Mouse (Mus musculus): ENCODE measurements around the gene Golph3l. TPM values are rescaled to one million over a fixed set of nuclear protein-coding genes. Genes with fewer than 3 reads are reported as not detected.
"Not testable (repeated sequence)": the region's sequence is repeated elsewhere in the genome, so short reads cannot be mapped to it uniquely, and the experiment has no call there.

Gene Golph3l
- polyA plus RNA-seq, 1 experiment from 2014 or later: 30.2 TPM

GRCm38 (mm10) chr3:95587754-95588603 is 755 bp upstream of the Golph3l start:
- H3K27ac ChIP-seq: no peak overlapping the region
- H3K9me3 ChIP-seq: no peaks in the 10 kb centered on the region
- peak overlapping the region; percentile 65 for H3K4me2 ChIP-seq
- peaks cover 13% of the 10 kb centered on the region for H3K36me3 ChIP-seq
- peaks cover 4% of the 10 kb centered on the region; the same call in 1 of the 2 replicates for H3K4me1 ChIP-seq
- 52% methylated on average over 8 of the region's 8 CpGs for WGBS
- no peaks in the 10 kb centered on the region for H3K27me3 ChIP-seq
- H3K4me3 ChIP-seq: peak overlapping the region; percentile 60
- H3K9ac ChIP-seq: no peak overlapping the region
- ATAC-seq (ENCODE audit: insufficient number of reproducible peaks, insufficient read depth, low FRiP score, low TSS enrichment, low read depth): no peak

- Histone ChIP-seq H3K27ac (no peak overlapping the region), H3K4me2 (no peak overlapping the region), H3K9ac (no peak overlapping the region), H3K9me3 (no peaks in the 10 kb centered on the region), H3K4me1 (no peaks in the 10 kb centered on the region), H3K4me3 (no peak overlapping the region), H3K27me3 (no peaks in the 10 kb centered on the region), H3K36me3 (peaks cover 30% of the 10 kb centered on the region)
- ATAC-seq (ENCODE audit: insufficient number of reproducible peaks, insufficient read depth, low FRiP score, low TSS enrichment, low read depth): no peak
Observed at GRCm38 (mm10) chr3:95598734-95599133, 10.0 kb downstream of the Golph3l start.

GRCm38 (mm10) chr3:95601287-95601686 is 12.6 kb downstream of the Golph3l start:
- Histone ChIP-seq H3K27ac (no peak overlapping the region), H3K4me1 (no peaks in the 10 kb centered on the region), H3K36me3 (peaks cover 11% of the 10 kb centered on the region), H3K9me3 (no peaks in the 10 kb centered on the region), H3K9ac (no peak overlapping the region), H3K27me3 (no peaks in the 10 kb centered on the region), H3K4me2 (no peak overlapping the region), H3K4me3 (no peak overlapping the region)
- 85% methylated on average over 3 of the region's 3 CpGs for WGBS
- no peak for ATAC-seq (ENCODE audit: insufficient number of reproducible peaks, insufficient read depth, low FRiP score, low TSS enrichment, low read depth)

- H3K4me3 ChIP-seq: no peak overlapping the region
- H3K36me3 ChIP-seq: peaks cover 31% of the 10 kb centered on the region
- no peak overlapping the region for H3K9ac ChIP-seq
- WGBS: 80% methylated on average over 3 of the region's 3 CpGs
- H3K4me1 ChIP-seq: no peaks in the 10 kb centered on the region
- H3K27me3 ChIP-seq: no peaks in the 10 kb centered on the region
- no peak overlapping the region for H3K4me2 ChIP-seq
- ATAC-seq (ENCODE audit: insufficient number of reproducible peaks, insufficient read depth, low FRiP score, low TSS enrichment, low read depth): no peak
- H3K9me3 ChIP-seq: no peaks in the 10 kb centered on the region
- H3K27ac ChIP-seq: no peak overlapping the region
Observed at GRCm38 (mm10) chr3:95606096-95606495, 17.4 kb downstream of the Golph3l start.

- Histone ChIP-seq H3K27ac (no peak overlapping the region), H3K4me3 (no peak overlapping the region), H3K4me2 (no peak overlapping the region), H3K4me1 (no peaks in the 10 kb centered on the region), H3K27me3 (no peaks in the 10 kb centered on the region), H3K9me3 (no peaks in the 10 kb centered on the region), H3K9ac (no peak overlapping the region), H3K36me3 (peaks cover 38% of the 10 kb centered on the region)
- no peak for ATAC-seq (ENCODE audit: insufficient number of reproducible peaks, insufficient read depth, low FRiP score, low TSS enrichment, low read depth)
- 72% methylated on average over 3 of the region's 3 CpGs for WGBS
Observed at GRCm38 (mm10) chr3:95609195-95609594, 20.5 kb downstream of the Golph3l start.

GRCm38 (mm10) chr3:95613996-95614395 is 25.3 kb downstream of the Golph3l start:
- Histone ChIP-seq H3K27ac (no peak overlapping the region), H3K4me3 (no peak overlapping the region), H3K9ac (no peak overlapping the region), H3K27me3 (no peaks in the 10 kb centered on the region), H3K4me1 (no peaks in the 10 kb centered on the region), H3K36me3 (peaks cover 60% of the 10 kb centered on the region), H3K4me2 (no peak overlapping the region), H3K9me3 (no peaks in the 10 kb centered on the region)
- 94% methylated on average over 1 of the region's 1 CpGs for WGBS
- ATAC-seq (ENCODE audit: insufficient number of reproducible peaks, insufficient read depth, low FRiP score, low TSS enrichment, low read depth): no peak

GRCm38 (mm10) chr3:95618511-95618910 is 29.8 kb downstream of the Golph3l start:
- Histone ChIP-seq H3K4me1 (peaks cover under 1% of the 10 kb centered on the region; the same call in 1 of the 2 replicates), H3K27me3 (no peaks in the 10 kb centered on the region), H3K9ac (no peak overlapping the region), H3K4me3 (no peak overlapping the region), H3K36me3 (peaks cover 54% of the 10 kb centered on the region), H3K9me3 (no peaks in the 10 kb centered on the region), H3K4me2 (no peak overlapping the region), H3K27ac (no peak overlapping the region)
- 58% methylated on average over 1 of the region's 1 CpGs for WGBS
- no peak for ATAC-seq (ENCODE audit: insufficient number of reproducible peaks, insufficient read depth, low FRiP score, low TSS enrichment, low read depth)

- no peaks in the 10 kb centered on the region for H3K9me3 ChIP-seq
- H3K36me3 ChIP-seq: peaks cover 42% of the 10 kb centered on the region
- no peak overlapping the region for H3K27ac ChIP-seq
- H3K4me2 ChIP-seq: no peak overlapping the region
- 76% methylated on average over 1 of the region's 1 CpGs for WGBS
- H3K4me3 ChIP-seq: no peak overlapping the region
- no peaks in the 10 kb centered on the region for H3K27me3 ChIP-seq
- no peak for ATAC-seq (ENCODE audit: insufficient number of reproducible peaks, insufficient read depth, low FRiP score, low TSS enrichment, low read depth)
- peaks cover 13% of the 10 kb centered on the region for H3K4me1 ChIP-seq
- no peak overlapping the region for H3K9ac ChIP-seq
Observed at GRCm38 (mm10) chr3:95621241-95621640, 32.5 kb downstream of the Golph3l start.

- not testable (repeated sequence) for H3K4me3 ChIP-seq; H3K27ac ChIP-seq; ATAC-seq (ENCODE audit: insufficient number of reproducible peaks, insufficient read depth, low FRiP score, low TSS enrichment, low read depth); H3K4me2 ChIP-seq; H3K27me3 ChIP-seq; H3K9ac ChIP-seq; H3K9me3 ChIP-seq
- H3K4me1 ChIP-seq: peaks cover 14% of the 10 kb centered on the region
- peaks cover 39% of the 10 kb centered on the region for H3K36me3 ChIP-seq
- WGBS: 94% methylated on average over 20 of the region's 20 CpGs
Observed at GRCm38 (mm10) chr3:95622421-95622820, 33.7 kb downstream of the Golph3l start.

GRCm38 (mm10) chr3:95623551-95623950 is 34.8 kb downstream of the Golph3l start:
- ATAC-seq (ENCODE audit: insufficient number of reproducible peaks, insufficient read depth, low FRiP score, low TSS enrichment, low read depth): no peak

GRCm38 (mm10) chr3:95623991-95624515 is 35.3 kb downstream of the Golph3l start:
- Histone ChIP-seq H3K27ac (peak overlapping the region; percentile 88), H3K36me3 (peaks cover 41% of the 10 kb centered on the region), H3K4me2 (peak overlapping the region; percentile 58), H3K9ac (peak overlapping the region; percentile 51; the same call in 1 of the 2 replicates), H3K4me1 (peaks cover 14% of the 10 kb centered on the region), H3K4me3 (peak overlapping the region; percentile 67)
- 67% methylated on average over 5 of the region's 5 CpGs for WGBS
- H3K27me3 ChIP-seq; H3K9me3 ChIP-seq; ATAC-seq (ENCODE audit: insufficient number of reproducible peaks, insufficient read depth, low FRiP score, low TSS enrichment, low read depth): not testable (repeated sequence)

More at GRCm38 (mm10) chr3:95623551-95623950, 34.8 kb downstream of the Golph3l start:
- Histone ChIP-seq H3K27me3 (no peaks in the 10 kb centered on the region), H3K4me2 (no peak overlapping the region), H3K27ac (no peak overlapping the region), H3K9me3 (no peaks in the 10 kb centered on the region), H3K4me3 (no peak overlapping the region), H3K4me1 (peaks cover 14% of the 10 kb centered on the region), H3K9ac (no peak overlapping the region), H3K36me3 (peaks cover 40% of the 10 kb centered on the region)
- 80% methylated on average over 2 of the region's 2 CpGs for WGBS
